Mouse (Mus musculus) MEL (cell line): ENCODE results near the gene Tmem255b. TPM values are rescaled to one million over a fixed set of nuclear protein-coding genes. Genes with fewer than 3 reads are reported as not detected.

Experiments
- DNase-seq: peaks from one replicate; pipeline ENCODE4 v3.0.0; 2011; ENCODE audit warnings: low read depth, low spot score
- H3K27ac ChIP-seq: 2 replicates; pipeline ENCODE4 v1.5.1; 2012; ENCODE audit warnings: low read depth, mild to moderate bottlenecking, control low read depth, low read length, moderate library complexity; ENCODE audit not compliant: control insufficient read depth
- H3K27me3 ChIP-seq, 2 experiments: fragments of 150-350 bp in 1 of 2; sonication (generic) in 1 of 2; 2 replicates each; pipeline ENCODE4 v1.6.1; 2012; ENCODE audit warnings: low read length in 2 of 2, mild to moderate bottlenecking in 2 of 2, improper control_type of control experiment in 1 of 2, moderate library complexity in 1 of 2; ENCODE audit not compliant: insufficient read depth in 2 of 2, control insufficient read depth in 1 of 2
- H3K36me3 ChIP-seq, 2 experiments: 2 replicates each; pipeline ENCODE4 v1.6.1; 2012 to 2014; ENCODE audit warnings: low read length in 2 of 2, improper control_type of control experiment in 1 of 2, inconsistent platforms in 1 of 2, mild to moderate bottlenecking in 1 of 2; ENCODE audit not compliant: insufficient read depth in 2 of 2, control insufficient read depth in 1 of 2
- H3K4me1 ChIP-seq, 2 experiments: fragments of 150-350 bp in 1 of 2; sonication (generic) in 1 of 2; 2 replicates each; pipeline ENCODE4 v1.6.1; 2012; ENCODE audit warnings: low read length in 2 of 2, improper control_type of control experiment in 1 of 2, mild to moderate bottlenecking in 1 of 2; ENCODE audit not compliant: insufficient read depth in 2 of 2, control insufficient read depth in 1 of 2
- H3K4me3 ChIP-seq, 2 experiments: fragments of 150-350 bp in 1 of 2; sonication (generic) in 1 of 2; 2 replicates each; pipeline ENCODE4 v1.5.1; 2012; ENCODE audit warnings: low read depth in 2 of 2, low read length in 2 of 2, mild to moderate bottlenecking in 2 of 2, moderate library complexity in 2 of 2, control low read depth in 1 of 2, improper control_type of control experiment in 1 of 2; ENCODE audit not compliant: control insufficient read depth in 1 of 2, insufficient read depth in 1 of 2
- H3K79me2 ChIP-seq: 2 replicates; pipeline ENCODE4 v1.6.1; 2012; ENCODE audit warnings: mild to moderate bottlenecking, low read length, moderate library complexity; ENCODE audit not compliant: control insufficient read depth, poor library complexity, insufficient read depth
- H3K9ac ChIP-seq: 2 replicates; pipeline ENCODE4 v1.6.1; 2012; ENCODE audit warnings: low read depth, mild to moderate bottlenecking, control low read depth, low read length, moderate library complexity; ENCODE audit not compliant: control insufficient read depth, poor library complexity, severe bottlenecking
- H3K9me3 ChIP-seq: fragments of 150-350 bp; sonication (generic); replicated peaks from 2 replicates; pipeline ENCODE4 v1.6.1; 2012; ENCODE audit warnings: mild to moderate bottlenecking, low read length, improper control_type of control experiment, moderate library complexity; ENCODE audit not compliant: insufficient read depth
- CHD1 ChIP-seq: IDR thresholded peaks from 2 replicates; pipeline ENCODE4 v1.6.1; 2012; ENCODE audit warnings: low read depth, mild to moderate bottlenecking, inconsistent platforms, low read length, improper control_type of control experiment
- CHD2 ChIP-seq: IDR thresholded peaks from 2 replicates; pipeline ENCODE4 v1.6.1; 2011; ENCODE audit warnings: low read length, improper control_type of control experiment
- ETS1 ChIP-seq: IDR thresholded peaks from 2 replicates; pipeline ENCODE4 v1.6.1; 2012; ENCODE audit warnings: low read depth, mild to moderate bottlenecking, inconsistent platforms, low read length, improper control_type of control experiment, moderate library complexity
- HCFC1 ChIP-seq: IDR thresholded peaks from 2 replicates; pipeline ENCODE4 v1.6.1; 2012; ENCODE audit warnings: low read depth, mild to moderate bottlenecking, inconsistent platforms, low read length, improper control_type of control experiment, moderate library complexity
- KAT2A ChIP-seq: conservative IDR thresholded peaks from 2 replicates; pipeline ENCODE4 v1.6.1; 2012; ENCODE audit warnings: low read depth, low read length, improper control_type of control experiment, inconsistent platforms
- MAX ChIP-seq: IDR thresholded peaks from 2 replicates; pipeline ENCODE4 v1.6.1; 2011; ENCODE audit warnings: low read length, improper control_type of control experiment
- MXI1 ChIP-seq: IDR thresholded peaks from 2 replicates; pipeline ENCODE4 v1.6.1; 2011; ENCODE audit warnings: mild to moderate bottlenecking, low read depth, low read length, improper control_type of control experiment
- MYC ChIP-seq: IDR thresholded peaks from 2 replicates; pipeline ENCODE4 v1.6.1; 2011; ENCODE audit warnings: low read depth, mild to moderate bottlenecking, low read length, improper control_type of control experiment, moderate library complexity
- NRF1 ChIP-seq: IDR thresholded peaks from 2 replicates; pipeline ENCODE4 v1.6.1; 2014; ENCODE audit warnings: low read depth, mild to moderate bottlenecking, inconsistent platforms, low read length, improper control_type of control experiment, moderate library complexity; ENCODE audit not compliant: poor library complexity, insufficient read depth, severe bottlenecking
- RAD21 ChIP-seq: IDR thresholded peaks from 2 replicates; pipeline ENCODE4 v1.6.1; 2011; ENCODE audit warnings: mild to moderate bottlenecking, low read depth, low read length, improper control_type of control experiment
- RCOR1 ChIP-seq: IDR thresholded peaks from 2 replicates; pipeline ENCODE4 v1.6.1; 2012; ENCODE audit warnings: low read depth, mild to moderate bottlenecking, inconsistent platforms, low read length, improper control_type of control experiment
- TAL1 ChIP-seq: IDR thresholded peaks from 2 replicates; pipeline ENCODE4 v1.6.1; 2012; ENCODE audit warnings: mild to moderate bottlenecking, inconsistent platforms, low read length, moderate library complexity, mixed read lengths
- TBP ChIP-seq: IDR thresholded peaks from 2 replicates; pipeline ENCODE4 v1.8.0; 2011; ENCODE audit warnings: low read depth, low read length, improper control_type of control experiment
- TCF12 ChIP-seq: IDR thresholded peaks from 2 replicates; pipeline ENCODE4 v1.6.1; 2014; ENCODE audit warnings: low read depth, mild to moderate bottlenecking, inconsistent platforms, low read length, improper control_type of control experiment, moderate library complexity
- UBTF ChIP-seq: IDR thresholded peaks from 2 replicates; pipeline ENCODE4 v1.6.1; 2012; ENCODE audit warnings: low read depth, mild to moderate bottlenecking, inconsistent platforms, low read length, improper control_type of control experiment, moderate library complexity, borderline replicate concordance; ENCODE audit not compliant: insufficient read depth
- USF2 ChIP-seq, 2 experiments: IDR thresholded peaks; 2 replicates each; pipeline ENCODE4 v1.6.1; 2011 to 2012; ENCODE audit warnings: improper control_type of control experiment in 2 of 2, low read length in 2 of 2, borderline replicate concordance in 1 of 2, inconsistent platforms in 1 of 2, low read depth in 1 of 2, mild to moderate bottlenecking in 1 of 2; ENCODE audit not compliant: insufficient read depth in 1 of 2
- ZC3H11A ChIP-seq: IDR thresholded peaks from 2 replicates; pipeline ENCODE4 v1.6.1; 2012; ENCODE audit warnings: low read depth, mild to moderate bottlenecking, inconsistent platforms, low read length, improper control_type of control experiment
- ZMIZ1 ChIP-seq: IDR thresholded peaks from 2 replicates; pipeline ENCODE4 v1.6.1; 2012; ENCODE audit warnings: low read depth, mild to moderate bottlenecking, inconsistent platforms, low read length, improper control_type of control experiment, moderate library complexity
- ZNF384 ChIP-seq: IDR thresholded peaks from 2 replicates; pipeline ENCODE4 v1.6.1; 2012; ENCODE audit warnings: low read depth, mild to moderate bottlenecking, inconsistent platforms, low read length, improper control_type of control experiment
- polyA plus RNA-seq, 2 experiments: library from polyadenylated mRNA; stranded (reverse) in 1 of 2; unstranded in 1 of 2; fragments of >175 nt in 1 of 2; fragments of >200 nt in 1 of 2; gene quantifications; 2 replicates each; pipeline versions ENCODE4 v1.2.1 to v1.2.4; 2012; ENCODE audit warnings: low replicate concordance in 2 of 2, low read depth in 1 of 2; ENCODE audit not compliant: insufficient read length in 2 of 2, insufficient read depth in 1 of 2, missing spikeins in 1 of 2
- total RNA-seq: library from RNA; depleted of rRNA; stranded (reverse); fragments of 300-350 nt; gene quantifications from 2 replicates; pipeline ENCODE4 v1.2.3, GENCODE M21; 2012

Gene Tmem255b
- total and polyA plus RNA-seq, 3 experiments = not detected

- Histone ChIP-seq H3K4me1 (peaks cover 0 to 11% of the 10 kb centered on the region in 2 experiments; a peak in 3 of 4 replicates), H3K9ac (no peak within 1 kb of the TSS), H3K4me3 (no peak within 1 kb of the TSS), H3K27ac (no peak within 1 kb of the TSS), H3K36me3 (peaks cover 0 to 2% of the 10 kb centered on the region in 2 experiments; a peak in 1 of 4 replicates), H3K9me3 (no peaks in the 10 kb centered on the region), H3K79me2 (no peaks in the 10 kb centered on the region), H3K27me3 (peaks cover 0 to 7% of the 10 kb centered on the region in 2 experiments; a peak in 3 of 4 replicates)
- no peak for DNase-seq
- TF ChIP-seq ZNF384 = no peak
- no peak for TF ChIP-seq MYC
- TF ChIP-seq MAX = no peak
- TF ChIP-seq RCOR1 = no peak
- TF ChIP-seq UBTF = no peak
- no peak for TF ChIP-seq ETS1
- TF ChIP-seq MXI1 = no peak
- TF ChIP-seq TAL1 = no peak
- TF ChIP-seq ZC3H11A = no peak
- TF ChIP-seq TCF12 = no peak
- no peak for TF ChIP-seq RAD21
- TF ChIP-seq ZMIZ1 = no peak
- no peak for TF ChIP-seq TBP
- no peak for TF ChIP-seq KAT2A
- TF ChIP-seq CHD1 = no peak
- TF ChIP-seq NRF1 = no peak
Measured at GRCm38 (mm10) chr8:13404666-13405131, 30.3 kb upstream of the Tmem255b start, which contains the start of gene Grk1. Gene Grk1, plus strand, starts transcription at chr8:13405081.

- no peak overlapping the region for H3K27ac ChIP-seq
- TF ChIP-seq HCFC1 (no peak), NRF1 (no peak), ZC3H11A (no peak), USF2 (IDR thresholded peaks at IDR 0.05; ENCODE audit: borderline replicate concordance in 1 of 2, insufficient read depth in 1 of 2, low read depth in 1 of 2, low read length in 2 of 2) (no peak), ZNF384 (no peak), CHD2 (no peak), RCOR1 (no peak)
- peaks cover 0 to 2% of the 10 kb centered on the region in 2 experiments; a peak in 1 of 4 replicates for H3K36me3 ChIP-seq
- no peaks in the 10 kb centered on the region for H3K9me3 ChIP-seq
- peaks cover 0 to 11% of the 10 kb centered on the region in 2 experiments; a peak in 3 of 4 replicates for H3K4me1 ChIP-seq
- peaks cover 0 to 7% of the 10 kb centered on the region in 2 experiments; a peak in 3 of 4 replicates for H3K27me3 ChIP-seq
- H3K4me3 ChIP-seq = no peak overlapping the region
- DNase-seq = no peak
- H3K9ac ChIP-seq = no peak overlapping the region
- H3K79me2 ChIP-seq = no peaks in the 10 kb centered on the region
Measured at GRCm38 (mm10) chr8:13406011-13406410, 29.0 kb upstream of the Tmem255b start.
